Mouse (Mus musculus): Measurements from ENCODE around the gene Gm49337. TPM values are rescaled to one million over a fixed set of nuclear protein-coding genes. Genes with fewer than 3 reads are reported as not detected.

Gm49337 gene
- not detected in 2 replicates for polyA plus RNA-seq (2012; rRNA removed)
- polyA plus RNA-seq (2014; fragmentation: Nextera tagmentation; extraction: Ambion mirVana) = not detected in 2 replicates

- WGBS = 81% methylated on average over 6 of the region's 6 CpGs
- H3K27me3 ChIP-seq (ENCODE audit: control insufficient read depth, insufficient read depth, low read length) = no peaks in the 10 kb centered on the region
- H3K9ac ChIP-seq (ENCODE audit: low read depth, low read length, severe bottlenecking) = no peak within 1 kb of the TSS
- peaks cover 23% of the 10 kb centered on the region for H3K4me1 ChIP-seq (ENCODE audit: control insufficient read depth, insufficient read depth, low read length)
- ATAC-seq (ENCODE audit: low FRiP score, low read depth) (no peak), DNase-seq (ENCODE audit: low spot score) (no peak)
- H3K9me3 ChIP-seq (ENCODE audit: control insufficient read depth, low read length) = no peaks in the 10 kb centered on the region
- H3K4me2 ChIP-seq (replicated peaks; ENCODE audit: low read depth, low read length, severe bottlenecking) = no peak within 1 kb of the TSS
- H3K36me3 ChIP-seq (ENCODE audit: control insufficient read depth, insufficient read depth, low read length) = no peaks in the 10 kb centered on the region
- TF ChIP-seq POLR2A (IDR thresholded peaks at IDR 0.05; ENCODE audit: borderline replicate concordance, extremely low read depth, insufficient read depth, insufficient read length) = no peak
- no peak within 1 kb of the TSS for H3K4me3 ChIP-seq (replicated peaks; ENCODE audit: low read length)
- H3K27ac ChIP-seq (replicated peaks; ENCODE audit: low read depth, low read length) = no peak within 1 kb of the TSS
These were observed at the start of gene Gm49337, which contains the start of gene 1700042G07Rik for GRCm38 (mm10) chr4:116173072-116173471. TSS of gene Gm49337 (plus strand) at chr4:116173384. TSS of gene 1700042G07Rik (plus strand) at chr4:116173372.

- H3K9ac ChIP-seq (ENCODE audit: low read depth, low read length, severe bottlenecking) = peak within 1 kb of the TSS; percentile 60
- H3K27me3 ChIP-seq (ENCODE audit: control insufficient read depth, insufficient read depth, low read length) = no peaks in the 10 kb centered on the region
- no peaks in the 10 kb centered on the region; the same call in 1 of the 2 replicates for H3K36me3 ChIP-seq (ENCODE audit: control insufficient read depth, insufficient read depth, low read length)
- ATAC-seq (ENCODE audit: low FRiP score, low read depth) = peak; percentile 99
- peak; percentile 38; the same call in 1 of the 2 replicates for TF ChIP-seq POLR2A (IDR thresholded peaks at IDR 0.05; ENCODE audit: borderline replicate concordance, extremely low read depth, insufficient read depth, insufficient read length)
- peak; percentile 99 for DNase-seq (ENCODE audit: low spot score)
- H3K4me2 ChIP-seq (replicated peaks; ENCODE audit: low read depth, low read length, severe bottlenecking) = peak within 1 kb of the TSS; percentile 64
- peaks cover 5% of the 10 kb centered on the region for H3K4me1 ChIP-seq (ENCODE audit: control insufficient read depth, insufficient read depth, low read length)
- H3K9me3 ChIP-seq (ENCODE audit: control insufficient read depth, low read length) = no peaks in the 10 kb centered on the region
- peak within 1 kb of the TSS; percentile 53 for H3K4me3 ChIP-seq (replicated peaks; ENCODE audit: low read length)
- 0 out of 2 replicates have a peak within 1 kb of the TSS, but pooled peaks have one; percentile 10 for H3K27ac ChIP-seq (replicated peaks; ENCODE audit: low read depth, low read length)
- WGBS = 2% methylated on average over 24 of the region's 24 CpGs
These were observed 49.3 kb upstream of the Gm49337 start, which contains the start of the genes Rad54l and Pomgnt1 for GRCm38 (mm10) chr4:116123602-116124519. TSS of gene Rad54l (minus strand) at chr4:116123690. TSS of gene Pomgnt1 (plus strand) at chr4:116123840.

- Histone ChIP-seq H3K9ac (ENCODE audit: low read depth, low read length, severe bottlenecking) (no peak overlapping the region), H3K4me1 (ENCODE audit: control insufficient read depth, insufficient read depth, low read length) (peaks cover 5% of the 10 kb centered on the region), H3K27ac (replicated peaks; ENCODE audit: low read depth, low read length) (no peak overlapping the region), H3K36me3 (ENCODE audit: control insufficient read depth, insufficient read depth, low read length) (no peaks in the 10 kb centered on the region), H3K4me3 (replicated peaks; ENCODE audit: low read length) (no peak overlapping the region), H3K4me2 (replicated peaks; ENCODE audit: low read depth, low read length, severe bottlenecking) (no peak overlapping the region), H3K9me3 (ENCODE audit: control insufficient read depth, low read length) (no peaks in the 10 kb centered on the region), H3K27me3 (ENCODE audit: control insufficient read depth, insufficient read depth, low read length) (no peaks in the 10 kb centered on the region)
- WGBS = 93% methylated on average over 4 of the region's 4 CpGs
- no peak for ATAC-seq (ENCODE audit: low FRiP score, low read depth)
- TF ChIP-seq POLR2A (IDR thresholded peaks at IDR 0.05; ENCODE audit: borderline replicate concordance, extremely low read depth, insufficient read depth, insufficient read length) = no peak
- no peak for DNase-seq (ENCODE audit: low spot score)
These were observed 47.3 kb upstream of the Gm49337 start for GRCm38 (mm10) chr4:116125803-116126386.

DNA sequence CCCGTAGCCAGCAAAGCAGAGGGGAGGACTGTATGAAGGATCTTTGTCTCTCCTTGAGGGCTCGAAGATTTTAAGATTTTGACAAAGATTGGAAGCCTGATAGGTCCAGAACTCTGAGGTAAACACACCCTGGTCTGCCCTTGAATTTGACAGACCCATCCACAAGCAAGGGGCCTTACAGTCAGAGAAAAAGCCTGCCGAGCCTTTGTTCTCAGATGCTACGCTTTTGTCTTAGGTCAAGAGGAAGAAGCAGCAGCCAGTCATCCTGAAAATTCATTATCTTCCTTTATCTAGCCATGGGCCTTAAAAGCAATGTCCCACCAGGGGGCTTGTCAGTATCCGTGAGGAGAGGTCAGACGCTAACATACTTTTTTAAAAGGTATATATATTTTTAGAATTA is 45.2 kb upstream of the Gm49337 start:
- WGBS = 85% methylated on average over 6 of the region's 6 CpGs
- TF ChIP-seq POLR2A (IDR thresholded peaks at IDR 0.05; ENCODE audit: borderline replicate concordance, extremely low read depth, insufficient read depth, insufficient read length) = no peak
- no peak overlapping the region for H3K4me3 ChIP-seq (replicated peaks; ENCODE audit: low read length)
- no peak overlapping the region for H3K27ac ChIP-seq (replicated peaks; ENCODE audit: low read depth, low read length)
- H3K9ac ChIP-seq (ENCODE audit: low read depth, low read length, severe bottlenecking) = no peak overlapping the region
- DNase-seq (ENCODE audit: low spot score) (no peak), ATAC-seq (ENCODE audit: low FRiP score, low read depth) (no peak)
- H3K4me2 ChIP-seq (replicated peaks; ENCODE audit: low read depth, low read length, severe bottlenecking) = no peak overlapping the region
- H3K27me3 ChIP-seq (ENCODE audit: control insufficient read depth, insufficient read depth, low read length) = no peaks in the 10 kb centered on the region
- H3K4me1 ChIP-seq (ENCODE audit: control insufficient read depth, insufficient read depth, low read length) = peaks cover 2% of the 10 kb centered on the region
- H3K36me3 ChIP-seq (ENCODE audit: control insufficient read depth, insufficient read depth, low read length) = no peaks in the 10 kb centered on the region
- no peaks in the 10 kb centered on the region for H3K9me3 ChIP-seq (ENCODE audit: control insufficient read depth, low read length)

GRCm38 (mm10) chr4:116133126-116133525 is 40.1 kb upstream of the Gm49337 start:
- WGBS = 75% methylated on average over 4 of the region's 4 CpGs
- ATAC-seq (ENCODE audit: low FRiP score, low read depth) = no peak
- no peak for TF ChIP-seq POLR2A (IDR thresholded peaks at IDR 0.05; ENCODE audit: borderline replicate concordance, extremely low read depth, insufficient read depth, insufficient read length)

More at GRCm38 (mm10) chr4:116133126-116133525, 40.1 kb upstream of the Gm49337 start:
- Histone ChIP-seq H3K36me3 (ENCODE audit: control insufficient read depth, insufficient read depth, low read length) (peaks cover 4% of the 10 kb centered on the region; the same call in 1 of the 2 replicates), H3K27ac (replicated peaks; ENCODE audit: low read depth, low read length) (no peak overlapping the region), H3K9me3 (ENCODE audit: control insufficient read depth, low read length) (no peaks in the 10 kb centered on the region), H3K9ac (ENCODE audit: low read depth, low read length, severe bottlenecking) (no peak overlapping the region), H3K27me3 (ENCODE audit: control insufficient read depth, insufficient read depth, low read length) (no peaks in the 10 kb centered on the region), H3K4me2 (replicated peaks; ENCODE audit: low read depth, low read length, severe bottlenecking) (no peak overlapping the region), H3K4me1 (ENCODE audit: control insufficient read depth, insufficient read depth, low read length) (no peaks in the 10 kb centered on the region), H3K4me3 (replicated peaks; ENCODE audit: low read length) (no peak overlapping the region)
- no peak for DNase-seq (ENCODE audit: low spot score)
